Comparison of ENCODE assay signal across 12 mouse cellular contexts in genomic region chr9:50725921-50726590, GRCm38 (mm10). TPM values are rescaled to one million over a fixed set of nuclear protein-coding genes. Genes with fewer than 3 reads are reported as not detected.
DNase-seq lines count a peak whose midpoint lies in the region; ATAC-seq and TF ChIP-seq lines count a peak whose summit lies in the region.
"Had no signal": no experiment of that assay in that cellular context is flagged by ENCODE, and none has a peak within 500 bp of the region (broad histone marks: within the 10 kb centered on the region; RNA-seq: fewer than 3 reads in every experiment).

No protein-coding gene starts in this region.

- DNase-seq in heart, adult 2 months = no peak
- no peak for DNase-seq in heart, postnatal 25 days (ENCODE audit: low spot score)
- peak; percentile 61 to 64 for DNase-seq in cerebellum, postnatal 14 days
- no peak for DNase-seq in forebrain, postnatal 0 days
- no peak for DNase-seq in midbrain, embryonic 11.5 days (ENCODE audit: low spot score, missing footprints)
- DNase-seq in urinary bladder, adult 18-20 months (ENCODE audit: low spot score in 2 of 2) = no peak
- no peak for DNase-seq in lung, adult 2 months
- DNase-seq in ovary, adult 18-20 months (ENCODE audit: low spot score) = no peak
- DNase-seq: B cell, adult 2 months; gastrocnemius, postnatal 14 days had no signal

- H3K9ac ChIP-seq in heart, adult 2 months (ENCODE audit: low read depth, low read length) = no peak overlapping the region
- no peak overlapping the region for H3K9ac ChIP-seq in forebrain, postnatal 0 days
- H3K9ac ChIP-seq in midbrain, embryonic 11.5 days (ENCODE audit: low read length) = peak overlapping the region; percentile 34; the same call in 1 of the 2 replicates
- H3K9ac ChIP-seq: stomach, embryonic 15.5 days had no signal

- no peak for TF ChIP-seq POLR2A in heart, adult 2 months (IDR thresholded peaks at IDR 0.05; ENCODE audit: insufficient read depth, low read depth, low read length)
- TF ChIP-seq POLR2A in lung, adult 2 months (IDR thresholded peaks at IDR 0.05; ENCODE audit: borderline replicate concordance, extremely low read depth, low read depth, low read length) = no peak

- no peaks in the 10 kb centered on the region for H3K27me3 ChIP-seq in heart, adult 2 months (ENCODE audit: control insufficient read depth, insufficient read depth, low read length)
- H3K27me3 ChIP-seq in forebrain, postnatal 0 days (ENCODE audit: insufficient read depth, low read length) = no peaks in the 10 kb centered on the region
- no peaks in the 10 kb centered on the region for H3K27me3 ChIP-seq in midbrain, embryonic 11.5 days (ENCODE audit: control insufficient read depth, insufficient read depth, low read length)
- H3K27me3 ChIP-seq: stomach, embryonic 15.5 days had no signal

- peaks cover 6% of the 10 kb centered on the region for H3K4me1 ChIP-seq in heart, adult 2 months (ENCODE audit: control insufficient read depth, insufficient read depth, low read length)
- peaks cover 29% of the 10 kb centered on the region for H3K4me1 ChIP-seq in forebrain, postnatal 0 days (ENCODE audit: insufficient read depth)
- peaks cover 23% of the 10 kb centered on the region for H3K4me1 ChIP-seq in midbrain, embryonic 11.5 days (ENCODE audit: control insufficient read depth, insufficient read depth, low read length)
- peaks cover 8% of the 10 kb centered on the region for H3K4me1 ChIP-seq in lung, adult 2 months (ENCODE audit: control insufficient read depth, insufficient read depth, low read length)

- no peak for TF ChIP-seq EP300 in heart, adult 2 months (IDR thresholded peaks at IDR 0.05; ENCODE audit: insufficient read depth, low read depth, low read length)

- H3K4me3 ChIP-seq in heart, adult 2 months = no peak overlapping the region
- 0 out of 2 replicates have a peak overlapping the region, but pooled peaks have one; percentile 2 for H3K4me3 ChIP-seq in forebrain, postnatal 0 days (ENCODE audit: low read depth, low read length)
- H3K4me3 ChIP-seq in midbrain, embryonic 11.5 days (ENCODE audit: low read depth, low read length) = peak overlapping the region; percentile 54
- no peak overlapping the region for H3K4me3 ChIP-seq in lung, adult 2 months (replicated peaks; ENCODE audit: extremely low read depth, low read depth, low read length)

- TF ChIP-seq CTCF in heart, adult 2 months (IDR thresholded peaks at IDR 0.05) = no peak
- no peak for TF ChIP-seq CTCF in forebrain, postnatal 0 days (IDR thresholded peaks at IDR 0.05; ENCODE audit: low read depth)
- TF ChIP-seq CTCF in lung, adult 2 months (IDR thresholded peaks at IDR 0.05; ENCODE audit: insufficient read depth, low read length) = no peak

- peak overlapping the region; percentile 89 for H3K4me2 ChIP-seq in forebrain, postnatal 0 days (ENCODE audit: low read depth)
- H3K4me2 ChIP-seq in midbrain, embryonic 11.5 days = peak overlapping the region; percentile 82

- 0 out of 2 replicates have a peak, but pooled peaks cover 2% of the 10 kb centered on the region for H3K36me3 ChIP-seq in heart, adult 2 months (ENCODE audit: control insufficient read depth, insufficient read depth, low read length)
- no peaks in the 10 kb centered on the region for H3K36me3 ChIP-seq in forebrain, postnatal 0 days (ENCODE audit: insufficient read depth)
- no peaks in the 10 kb centered on the region for H3K36me3 ChIP-seq in midbrain, embryonic 11.5 days (ENCODE audit: control insufficient read depth, insufficient read depth, low read length)
- H3K36me3 ChIP-seq: stomach, embryonic 15.5 days had no signal

- H3K79me2 ChIP-seq in heart, adult 2 months (replicated peaks; ENCODE audit: control insufficient read depth, insufficient read depth, low read length) = no peaks in the 10 kb centered on the region

- WGBS in heart, adult 2 months = 38% methylated on average over 8 of the region's 8 CpGs
- 24% methylated on average over 8 of the region's 8 CpGs for WGBS in forebrain, postnatal 0 days
- 48% methylated on average over 8 of the region's 8 CpGs for WGBS in midbrain, embryonic 11.5 days
- WGBS in lung, adult 2 months = 62% methylated on average over 8 of the region's 8 CpGs

- intact Hi-C loops in heart, adult 2 months (cut with DNase I) = no loop called here
- intact Hi-C loops in heart, postnatal 25 days (cut with DNase I) = loop anchor here (5.0 kb wide), 1 partner anchor 41 kb away; the partner anchor contains the start of gene Fdxacb1

- H3K27ac ChIP-seq in heart, adult 2 months = peak overlapping the region; percentile 41
- no peak overlapping the region for H3K27ac ChIP-seq in forebrain, postnatal 0 days (ENCODE audit: low read depth, low read length)
- peak overlapping the region; percentile 62 for H3K27ac ChIP-seq in midbrain, embryonic 11.5 days (ENCODE audit: low read depth, low read length)
- H3K27ac ChIP-seq: left cerebral cortex, adult 2 months; stomach, embryonic 15.5 days had no signal

- H3K9me3 ChIP-seq in forebrain, postnatal 0 days (ENCODE audit: low read length) = no peaks in the 10 kb centered on the region
- H3K9me3 ChIP-seq in midbrain, embryonic 11.5 days (ENCODE audit: control insufficient read depth, low read length) = no peaks in the 10 kb centered on the region
- H3K9me3 ChIP-seq: stomach, embryonic 15.5 days had no signal

- ATAC-seq in forebrain, postnatal 0 days = no peak
- ATAC-seq in midbrain, embryonic 11.5 days (ENCODE audit: low FRiP score) = no peak

RNA-seq across cellular contexts. Expression of gene Dixdc1, which starts 13.3 kb away (rescaled TPM):
- total RNA-seq in heart, adult 2 months (2021) = 1 to 10 TPM; 3.4 to 5.4 TPM
- polyA plus RNA-seq in heart, adult 2 months (2012; rRNA removed) = 2.6 and 4.9 TPM in 2 replicates
- total RNA-seq in heart, postnatal 25 days (2021) = 1 to 10 TPM; 2.5 to 5.3 TPM
- total RNA-seq in forebrain, postnatal 0 days (2014; rRNA removed) = 54.3 and 59.9 TPM in 2 replicates
- 17.1 and 26.8 TPM in 2 replicates for polyA plus RNA-seq in forebrain, postnatal 0 days (2015; fragmentation: Nextera tagmentation; extraction: Ambion mirVana)
- 18.5 and 22.9 TPM in 2 replicates for polyA plus RNA-seq in midbrain, embryonic 11.5 days (2014; fragmentation: Nextera tagmentation; extraction: Ambion mirVana)
- 7.1 and 9.9 TPM in 2 replicates for polyA plus RNA-seq in lung, adult 2 months (2012; rRNA removed)

RNA-seq across cellular contexts. Expression of gene 2310030G06Rik, which starts 20.3 kb away (rescaled TPM):
- total RNA-seq in heart, adult 2 months (2021) = 1 to 10 TPM; 2.9 to 4.3 TPM
- polyA plus RNA-seq in heart, adult 2 months (2012; rRNA removed) = 5.6 and 7.4 TPM in 2 replicates
- 1 to 10 TPM; 1.9 to 2.4 TPM for total RNA-seq in heart, postnatal 25 days (2021)
- 1.7 and 2.0 TPM in 2 replicates for total RNA-seq in forebrain, postnatal 0 days (2014; rRNA removed)
- 3.2 and 3.8 TPM in 2 replicates for polyA plus RNA-seq in forebrain, postnatal 0 days (2015; fragmentation: Nextera tagmentation; extraction: Ambion mirVana)
- polyA plus RNA-seq in midbrain, embryonic 11.5 days (2014; fragmentation: Nextera tagmentation; extraction: Ambion mirVana) = 0.88 and 1.2 TPM in 2 replicates
- polyA plus RNA-seq in lung, adult 2 months (2012; rRNA removed) = 14.1 and 23.5 TPM in 2 replicates

RNA-seq across cellular contexts. Expression of gene Cryab, which starts 25.1 kb away (rescaled TPM):
- 1,000 to 10,000 TPM; 2,783 to 3,339 TPM for total RNA-seq in heart, adult 2 months (2021)
- polyA plus RNA-seq in heart, adult 2 months (2012; rRNA removed) = 3,110 and 4,349 TPM in 2 replicates
- 1,000 to 10,000 TPM; 2,218 to 2,599 TPM for total RNA-seq in heart, postnatal 25 days (2021)
- total RNA-seq in forebrain, postnatal 0 days (2014; rRNA removed) = 8.8 and 11.5 TPM in 2 replicates
- polyA plus RNA-seq in forebrain, postnatal 0 days (2015; fragmentation: Nextera tagmentation; extraction: Ambion mirVana) = 29.9 and 31.2 TPM in 2 replicates
- polyA plus RNA-seq in midbrain, embryonic 11.5 days (2014; fragmentation: Nextera tagmentation; extraction: Ambion mirVana) = 5.3 and 6.1 TPM in 2 replicates
- polyA plus RNA-seq in lung, adult 2 months (2012; rRNA removed) = 405 and 528 TPM in 2 replicates

RNA-seq across cellular contexts. Expression of gene Hspb2, which starts 26.1 kb away (rescaled TPM):
- 100 to 1,000 TPM; 131 to 139 TPM for total RNA-seq in heart, adult 2 months (2021)
- 201 and 224 TPM in 2 replicates for polyA plus RNA-seq in heart, adult 2 months (2012; rRNA removed)
- total RNA-seq in heart, postnatal 25 days (2021) = 100 to 1,000 TPM; 141 to 154 TPM
- 0.23 and 0.52 TPM in 2 replicates for total RNA-seq in forebrain, postnatal 0 days (2014; rRNA removed)
- 0.98 and 2.2 TPM in 2 replicates for polyA plus RNA-seq in forebrain, postnatal 0 days (2015; fragmentation: Nextera tagmentation; extraction: Ambion mirVana)
- polyA plus RNA-seq in midbrain, embryonic 11.5 days (2014; fragmentation: Nextera tagmentation; extraction: Ambion mirVana) = 0.48 and 0.81 TPM in 2 replicates
- polyA plus RNA-seq in lung, adult 2 months (2012; rRNA removed) = 65.3 and 88.6 TPM in 2 replicates

RNA-seq across cellular contexts. Expression of gene Fdxacb1, which starts 42.0 kb away (rescaled TPM):
- total RNA-seq in heart, adult 2 months (2021) = 1 to 10 TPM; 4.7 to 5.1 TPM
- polyA plus RNA-seq in heart, adult 2 months (2012; rRNA removed) = 3.4 and 5.2 TPM in 2 replicates
- total RNA-seq in heart, postnatal 25 days (2021) = 1 to 10 TPM; 5.1 to 5.2 TPM
- 9.6 and 19.1 TPM in 2 replicates for total RNA-seq in forebrain, postnatal 0 days (2014; rRNA removed)
- 9.3 and 10.4 TPM in 2 replicates for polyA plus RNA-seq in forebrain, postnatal 0 days (2015; fragmentation: Nextera tagmentation; extraction: Ambion mirVana)
- 11.4 and 12.0 TPM in 2 replicates for polyA plus RNA-seq in midbrain, embryonic 11.5 days (2014; fragmentation: Nextera tagmentation; extraction: Ambion mirVana)
- 3.8 and 5.0 TPM in 2 replicates for polyA plus RNA-seq in lung, adult 2 months (2012; rRNA removed)

Comparison
In these comparisons a context has a peak if more than half of its experiments do, and no peak if none do; other contexts are left out.
1. DNase-seq: peak in cerebellum, postnatal 14 days (2 of 2); none in heart, adult 2 months (0 of 2), heart, postnatal 25 days (single experiment), forebrain, postnatal 0 days (single experiment), midbrain, embryonic 11.5 days (single experiment), urinary bladder, adult 18-20 months (0 of 2), lung, adult 2 months (single experiment) and ovary, adult 18-20 months (single experiment).
2. H3K4me3 ChIP-seq: peak in forebrain, postnatal 0 days (single experiment) and midbrain, embryonic 11.5 days (single experiment); none in heart, adult 2 months (single experiment) and lung, adult 2 months (single experiment).
3. RNA of gene Cryab, which starts 25.1 kb away (polyA plus RNA-seq): 3,110 to 4,349 TPM in heart, adult 2 months and 405 to 528 TPM in lung, adult 2 months; 29.9 to 31.2 TPM in forebrain, postnatal 0 days and 5.3 to 6.1 TPM in midbrain, embryonic 11.5 days; every median in the first group is over 10 times any median in the second.